Mouse (Mus musculus) midbrain, embryonic 11.5 days (tissue): ENCODE measurements around the gene A830018L16Rik. TPM values are rescaled to one million over a fixed set of nuclear protein-coding genes. Genes with fewer than 3 reads are reported as not detected.

Source experiments
- ATAC-seq: fragments of 200-750 bp; cut with Nextera tagmentation; 2 replicates; pipeline ENCODE4 v1.8.0; 2017; ENCODE audit warnings: moderate TSS enrichment, moderate library complexity; ENCODE audit not compliant: low FRiP score
- DNase-seq: peaks from one replicate; pipeline ENCODE4 v3.0.0; 2015; ENCODE audit warnings: low spot score; ENCODE audit errors: missing footprints
- H3K27ac ChIP-seq: fragments of 300-500 bp; sonication (generic); 2 replicates; pipeline ENCODE4 v1.5.1; 2014; ENCODE audit warnings: low read depth, low read length
- H3K27me3 ChIP-seq: fragments of 300-500 bp; sonication (generic); 2 replicates; pipeline ENCODE4 v1.6.1; 2014; ENCODE audit warnings: mild to moderate bottlenecking, low read length, moderate library complexity, mixed read lengths; ENCODE audit not compliant: control insufficient read depth, insufficient read depth
- H3K36me3 ChIP-seq: fragments of 300-500 bp; sonication (generic); 2 replicates; pipeline ENCODE4 v1.6.1; 2014; ENCODE audit warnings: mild to moderate bottlenecking, low read length, moderate library complexity, mixed read lengths; ENCODE audit not compliant: control insufficient read depth, insufficient read depth
- H3K4me1 ChIP-seq: fragments of 300-500 bp; sonication (generic); 2 replicates; pipeline ENCODE4 v1.6.1; 2014; ENCODE audit warnings: low read length; ENCODE audit not compliant: control insufficient read depth, insufficient read depth
- H3K4me2 ChIP-seq: fragments of 300-500 bp; sonication (generic); 2 replicates; pipeline ENCODE4 v1.6.1; 2014; ENCODE audit warnings: mild to moderate bottlenecking, moderate library complexity
- H3K4me3 ChIP-seq: fragments of 300-500 bp; sonication (generic); 2 replicates; pipeline ENCODE4 v1.5.1; 2014; ENCODE audit warnings: low read depth, low read length
- H3K9ac ChIP-seq: fragments of 300-500 bp; sonication (generic); 2 replicates; pipeline ENCODE4 v1.6.1; 2014; ENCODE audit warnings: low read length
- H3K9me3 ChIP-seq: fragments of 300-500 bp; sonication (generic); 2 replicates; pipeline ENCODE4 v1.6.1; 2016; ENCODE audit warnings: low read length; ENCODE audit not compliant: control insufficient read depth
- WGBS: fragments of 180-500 bp; shearing (Covaris S2); extraction: QIAGEN DNeasy Blood & Tissue Kit; methylation state at CpG from one replicate; pipeline ENCODE4 v1.1.7; 2014; 5-methylcytosine and 5-hydroxymethylcytosine counted together
- polyA plus RNA-seq: library from polyadenylated mRNA; unstranded; fragments of >200 nt; fragmentation: Nextera tagmentation; extraction: Ambion mirVana; gene quantifications from 2 replicates; pipeline ENCODE4 v1.2.1, GENCODE M21; 2014

A830018L16Rik gene
- polyA plus RNA-seq, 1 experiment from 2014 or later: 2.7 TPM

- Histone ChIP-seq H3K27ac (no peak overlapping the region), H3K27me3 (no peaks in the 10 kb centered on the region), H3K4me2 (no peak overlapping the region), H3K9ac (no peak overlapping the region), H3K4me1 (no peaks in the 10 kb centered on the region), H3K36me3 (no peaks in the 10 kb centered on the region), H3K4me3 (no peak overlapping the region), H3K9me3 (no peaks in the 10 kb centered on the region)
- no peak for DNase-seq
- 81% methylated on average over 3 of the region's 3 CpGs for WGBS
- ATAC-seq: no peak
Observed at GRCm38 (mm10) chr1:11895715-11896114, 481.8 kb downstream of the A830018L16Rik start.

- no peaks in the 10 kb centered on the region; the same call in 1 of the 2 replicates for H3K9me3 ChIP-seq
- no peak overlapping the region for H3K4me3 ChIP-seq
- ATAC-seq (no peak), DNase-seq (no peak)
- no peak overlapping the region for H3K4me2 ChIP-seq
- H3K9ac ChIP-seq: no peak overlapping the region
- H3K4me1 ChIP-seq: no peaks in the 10 kb centered on the region
- no peaks in the 10 kb centered on the region for H3K36me3 ChIP-seq
- H3K27me3 ChIP-seq: no peaks in the 10 kb centered on the region
- H3K27ac ChIP-seq: no peak overlapping the region
Observed at GRCm38 (mm10) chr1:11915873-11916272, 502.0 kb downstream of the A830018L16Rik start.

GRCm38 (mm10) chr1:11936984-11937383 lies 523.1 kb downstream of the A830018L16Rik start:
- Histone ChIP-seq H3K4me1 (no peaks in the 10 kb centered on the region), H3K9me3 (no peaks in the 10 kb centered on the region), H3K27ac (no peak overlapping the region), H3K4me2 (no peak overlapping the region), H3K36me3 (no peaks in the 10 kb centered on the region), H3K4me3 (no peak overlapping the region), H3K9ac (no peak overlapping the region), H3K27me3 (no peaks in the 10 kb centered on the region)
- ATAC-seq: no peak
- DNase-seq: no peak
- 89% methylated on average over 9 of the region's 9 CpGs for WGBS

GRCm38 (mm10) chr1:11959421-11960206 lies 545.7 kb downstream of the A830018L16Rik start:
- H3K27ac ChIP-seq: no peak overlapping the region
- WGBS: 84% methylated on average over 2 of the region's 2 CpGs
- H3K27me3 ChIP-seq: no peaks in the 10 kb centered on the region
- H3K36me3 ChIP-seq: no peaks in the 10 kb centered on the region
- no peak for DNase-seq
- no peaks in the 10 kb centered on the region for H3K9me3 ChIP-seq
- H3K4me2 ChIP-seq: no peak overlapping the region
- no peak for ATAC-seq
- H3K9ac ChIP-seq: no peak overlapping the region
- H3K4me1 ChIP-seq: no peaks in the 10 kb centered on the region
- H3K4me3 ChIP-seq: no peak overlapping the region

GRCm38 (mm10) chr1:11982590-11983136 lies 568.8 kb downstream of the A830018L16Rik start:
- H3K36me3 ChIP-seq: no peaks in the 10 kb centered on the region
- peak; percentile 81 for DNase-seq
- H3K9me3 ChIP-seq: no peaks in the 10 kb centered on the region
- no peaks in the 10 kb centered on the region for H3K4me1 ChIP-seq
- H3K9ac ChIP-seq: no peak overlapping the region
- H3K27me3 ChIP-seq: no peaks in the 10 kb centered on the region
- no peak for ATAC-seq
- no peak overlapping the region for H3K4me2 ChIP-seq
- WGBS: 82% methylated on average over 4 of the region's 4 CpGs
- H3K4me3 ChIP-seq: no peak overlapping the region
- no peak overlapping the region for H3K27ac ChIP-seq

GRCm38 (mm10) chr1:11990011-11990410 lies 576.1 kb downstream of the A830018L16Rik start:
- Histone ChIP-seq H3K27ac (no peak overlapping the region), H3K9ac (no peak overlapping the region), H3K9me3 (no peaks in the 10 kb centered on the region), H3K4me1 (no peaks in the 10 kb centered on the region), H3K4me3 (no peak overlapping the region), H3K36me3 (no peaks in the 10 kb centered on the region), H3K4me2 (no peak overlapping the region), H3K27me3 (no peaks in the 10 kb centered on the region)
- 79% methylated on average over 3 of the region's 3 CpGs for WGBS
- no peak for ATAC-seq
- DNase-seq: peak; percentile 6

- no peaks in the 10 kb centered on the region for H3K36me3 ChIP-seq
- no peak overlapping the region for H3K4me2 ChIP-seq
- H3K27me3 ChIP-seq: no peaks in the 10 kb centered on the region
- H3K4me1 ChIP-seq: no peaks in the 10 kb centered on the region
- no peak overlapping the region for H3K9ac ChIP-seq
- no peaks in the 10 kb centered on the region for H3K9me3 ChIP-seq
- H3K27ac ChIP-seq: no peak overlapping the region
- peak; percentile 17 for DNase-seq
- no peak overlapping the region for H3K4me3 ChIP-seq
- no peak for ATAC-seq
- WGBS: 81% methylated on average over 2 of the region's 2 CpGs
Observed at GRCm38 (mm10) chr1:11996297-11996878, 582.5 kb downstream of the A830018L16Rik start.

GRCm38 (mm10) chr1:11997574-11997973 lies 583.7 kb downstream of the A830018L16Rik start:
- DNase-seq: no peak
- Histone ChIP-seq H3K27ac (no peak overlapping the region), H3K36me3 (no peaks in the 10 kb centered on the region), H3K9ac (no peak overlapping the region), H3K27me3 (no peaks in the 10 kb centered on the region), H3K4me3 (no peak overlapping the region), H3K9me3 (no peaks in the 10 kb centered on the region), H3K4me2 (no peak overlapping the region), H3K4me1 (no peaks in the 10 kb centered on the region)
- WGBS: 77% methylated on average over 2 of the region's 2 CpGs
- ATAC-seq: no peak

- Histone ChIP-seq H3K4me1 (no peaks in the 10 kb centered on the region), H3K27me3 (no peaks in the 10 kb centered on the region), H3K4me3 (no peak overlapping the region), H3K4me2 (no peak overlapping the region), H3K9me3 (no peaks in the 10 kb centered on the region), H3K27ac (no peak overlapping the region), H3K9ac (no peak overlapping the region), H3K36me3 (no peaks in the 10 kb centered on the region)
- peak; percentile 87 for DNase-seq
- peak; percentile 77 for ATAC-seq
- 59% methylated on average over 4 of the region's 4 CpGs for WGBS
Observed at GRCm38 (mm10) chr1:12000557-12000956, 586.7 kb downstream of the A830018L16Rik start.
